Mouse (Mus musculus) embryonic facial prominence, embryonic 11.5 days (tissue): ENCODE measurements around the gene Ube2l6. TPM values are rescaled to one million over a fixed set of nuclear protein-coding genes. Genes with fewer than 3 reads are reported as not detected.
A peak's percentile ranks its signal among the peaks of the same experiment; 100 is the strongest.
"Not testable (repeated sequence)": the region's sequence is repeated elsewhere in the genome, so short reads cannot be mapped to it uniquely, and the experiment has no call there.

ENCODE experiments used
- ATAC-seq: fragments of 200-750 bp; cut with Nextera tagmentation; replicated peaks from 2 replicates; pipeline ENCODE4 v1.8.0; 2017; ENCODE audit warnings: low read depth; ENCODE audit not compliant: insufficient number of reproducible peaks, low FRiP score, low TSS enrichment
- DNase-seq: peaks from one replicate; pipeline ENCODE4 v3.0.0-alpha.2; 2015; ENCODE audit warnings: low spot score
- H3K27ac ChIP-seq: fragments of 300-500 bp; sonication (generic); replicated peaks from 2 replicates; pipeline ENCODE4 v1.5.1; 2014; ENCODE audit warnings: mild to moderate bottlenecking, low read depth, low read length, control low read depth
- H3K27me3 ChIP-seq: fragments of 300-500 bp; sonication (generic); 2 replicates; pipeline ENCODE4 v1.6.1; 2014; ENCODE audit warnings: mild to moderate bottlenecking, low read length, moderate library complexity, mixed read lengths; ENCODE audit not compliant: control insufficient read depth, insufficient read depth
- H3K36me3 ChIP-seq: fragments of 300-500 bp; sonication (generic); replicated peaks from 2 replicates; pipeline ENCODE4 v1.6.1; 2014; ENCODE audit warnings: low read depth, mild to moderate bottlenecking, low read length, moderate library complexity, mixed read lengths; ENCODE audit not compliant: control insufficient read depth, insufficient read depth
- H3K4me1 ChIP-seq: fragments of 300-500 bp; sonication (generic); 2 replicates; pipeline ENCODE4 v1.6.1; 2014; ENCODE audit warnings: low read length, mixed read lengths; ENCODE audit not compliant: control insufficient read depth, insufficient read depth
- H3K4me2 ChIP-seq: fragments of 300-500 bp; sonication (generic); 2 replicates; pipeline ENCODE4 v1.6.1; 2014; ENCODE audit warnings: low read depth, mild to moderate bottlenecking, control low read depth, low read length, moderate library complexity
- H3K4me3 ChIP-seq: fragments of 300-500 bp; sonication (generic); 2 replicates; pipeline ENCODE4 v1.5.1; 2014; ENCODE audit warnings: low read depth, low read length, control low read depth
- H3K9ac ChIP-seq: fragments of 300-500 bp; sonication (generic); replicated peaks from 2 replicates; pipeline ENCODE4 v1.6.1; 2014; ENCODE audit warnings: mild to moderate bottlenecking, control low read depth, low read length
- H3K9me3 ChIP-seq: fragments of 300-500 bp; sonication (generic); replicated peaks from 2 replicates; pipeline ENCODE4 v1.6.1; 2016; ENCODE audit warnings: mild to moderate bottlenecking, low read length, inconsistent platforms, mixed read lengths; ENCODE audit not compliant: control insufficient read depth
- WGBS: fragments of 180-500 bp; shearing (Covaris S2); extraction: QIAGEN DNeasy Blood & Tissue Kit; methylation state at CpG from one replicate; pipeline ENCODE4 v1.1.7; 2014; 5-methylcytosine and 5-hydroxymethylcytosine counted together
- polyA plus RNA-seq: library from polyadenylated mRNA; unstranded; fragments of >200 nt; fragmentation: Nextera tagmentation; extraction: Ambion mirVana; gene quantifications from 2 replicates; pipeline ENCODE4 v1.2.1, GENCODE M21; 2014

Gene Ube2l6
- polyA plus RNA-seq, 1 experiment from 2014 or later: 30.6 TPM

GRCm38 (mm10) chr2:84793871-84794270 lies 4.8 kb upstream of the Ube2l6 start:
- ATAC-seq: no peak
- H3K27ac ChIP-seq: no peak overlapping the region
- 86% methylated on average over 3 of the region's 3 CpGs for WGBS
- no peaks in the 10 kb centered on the region for H3K36me3 ChIP-seq
- H3K4me2 ChIP-seq: no peak overlapping the region
- no peak overlapping the region for H3K4me3 ChIP-seq
- no peaks in the 10 kb centered on the region for H3K27me3 ChIP-seq
- no peaks in the 10 kb centered on the region for H3K9me3 ChIP-seq
- no peak for DNase-seq
- H3K4me1 ChIP-seq: no peaks in the 10 kb centered on the region
- H3K9ac ChIP-seq: no peak overlapping the region

GRCm38 (mm10) chr2:84797833-84798492 lies 665 bp upstream of the Ube2l6 start:
- no peaks in the 10 kb centered on the region for H3K27me3 ChIP-seq
- no peaks in the 10 kb centered on the region for H3K9me3 ChIP-seq
- no peaks in the 10 kb centered on the region for H3K36me3 ChIP-seq
- peak overlapping the region; percentile 44 for H3K4me3 ChIP-seq
- peak; percentile 92 for DNase-seq
- ATAC-seq: peak; percentile 58; the same call in 1 of the 2 replicates
- peak overlapping the region; percentile 60 for H3K9ac ChIP-seq
- H3K4me1 ChIP-seq: no peaks in the 10 kb centered on the region
- WGBS: 10% methylated on average over 13 of the region's 13 CpGs
- no peak overlapping the region for H3K27ac ChIP-seq
- H3K4me2 ChIP-seq: peak overlapping the region; percentile 98

- no peak overlapping the region for H3K27ac ChIP-seq
- WGBS: under 1% methylated on average over 11 of the region's 16 CpGs
- H3K9me3 ChIP-seq: no peaks in the 10 kb centered on the region
- DNase-seq (peak; percentile 83), ATAC-seq (peak; percentile 34; the same call in 1 of the 2 replicates)
- H3K9ac ChIP-seq: peak overlapping the region; percentile 60
- peak overlapping the region; percentile 44 for H3K4me3 ChIP-seq
- peak overlapping the region; percentile 98 for H3K4me2 ChIP-seq
- no peaks in the 10 kb centered on the region for H3K4me1 ChIP-seq
- no peaks in the 10 kb centered on the region for H3K27me3 ChIP-seq
- no peaks in the 10 kb centered on the region for H3K36me3 ChIP-seq
Observed at GRCm38 (mm10) chr2:84799041-84799561, 473 bp downstream of the Ube2l6 start.

- no peaks in the 10 kb centered on the region for H3K27me3 ChIP-seq
- H3K36me3 ChIP-seq: no peaks in the 10 kb centered on the region
- no peaks in the 10 kb centered on the region for H3K9me3 ChIP-seq
- WGBS: 75% methylated on average over 4 of the region's 4 CpGs
- no peak overlapping the region for H3K27ac ChIP-seq
- DNase-seq (no peak), ATAC-seq (no peak)
- H3K4me2 ChIP-seq: no peak overlapping the region
- no peak overlapping the region for H3K9ac ChIP-seq
- H3K4me1 ChIP-seq: no peaks in the 10 kb centered on the region
- no peak overlapping the region for H3K4me3 ChIP-seq
Observed at GRCm38 (mm10) chr2:84800304-84800703, 1.7 kb downstream of the Ube2l6 start.

GRCm38 (mm10) chr2:84801223-84801622 lies 2.6 kb downstream of the Ube2l6 start:
- not testable (repeated sequence) for H3K4me3 ChIP-seq, H3K4me2 ChIP-seq, H3K27me3 ChIP-seq, ATAC-seq, H3K9me3 ChIP-seq, H3K36me3 ChIP-seq, H3K27ac ChIP-seq, DNase-seq, H3K4me1 ChIP-seq, H3K9ac ChIP-seq
- WGBS: 73% methylated on average over 5 of the region's 5 CpGs

GRCm38 (mm10) chr2:84803963-84804362 lies 5.3 kb downstream of the Ube2l6 start:
- no peak overlapping the region for H3K9ac ChIP-seq
- H3K27me3 ChIP-seq: no peaks in the 10 kb centered on the region
- ATAC-seq: no peak
- H3K4me1 ChIP-seq: no peaks in the 10 kb centered on the region
- 94% methylated on average over 7 of the region's 7 CpGs for WGBS
- H3K4me2 ChIP-seq: no peak overlapping the region
- no peaks in the 10 kb centered on the region for H3K9me3 ChIP-seq
- H3K4me3 ChIP-seq: no peak overlapping the region
- no peak for DNase-seq
- no peaks in the 10 kb centered on the region for H3K36me3 ChIP-seq
- no peak overlapping the region for H3K27ac ChIP-seq

- Histone ChIP-seq H3K4me3 (no peak overlapping the region), H3K27me3 (no peaks in the 10 kb centered on the region), H3K4me1 (no peaks in the 10 kb centered on the region), H3K9me3 (no peaks in the 10 kb centered on the region), H3K4me2 (no peak overlapping the region), H3K27ac (no peak overlapping the region), H3K36me3 (no peaks in the 10 kb centered on the region), H3K9ac (no peak overlapping the region)
- 63% methylated on average over 5 of the region's 5 CpGs for WGBS
- ATAC-seq (no peak), DNase-seq (no peak)
Observed at GRCm38 (mm10) chr2:84806546-84806945, 7.9 kb downstream of the Ube2l6 start.

- no peak for DNase-seq
- H3K4me2 ChIP-seq: no peak overlapping the region
- no peak overlapping the region for H3K9ac ChIP-seq
- no peak overlapping the region for H3K4me3 ChIP-seq
- no peaks in the 10 kb centered on the region for H3K36me3 ChIP-seq
- no peaks in the 10 kb centered on the region for H3K27me3 ChIP-seq
- H3K9me3 ChIP-seq: no peaks in the 10 kb centered on the region
- no peaks in the 10 kb centered on the region for H3K4me1 ChIP-seq
- H3K27ac ChIP-seq: no peak overlapping the region
- no peak for ATAC-seq
Observed at GRCm38 (mm10) chr2:84809330-84809729, 10.7 kb downstream of the Ube2l6 start.
